ENCODE assay signal across 9 mouse cellular contexts in the genomic region with DNA sequence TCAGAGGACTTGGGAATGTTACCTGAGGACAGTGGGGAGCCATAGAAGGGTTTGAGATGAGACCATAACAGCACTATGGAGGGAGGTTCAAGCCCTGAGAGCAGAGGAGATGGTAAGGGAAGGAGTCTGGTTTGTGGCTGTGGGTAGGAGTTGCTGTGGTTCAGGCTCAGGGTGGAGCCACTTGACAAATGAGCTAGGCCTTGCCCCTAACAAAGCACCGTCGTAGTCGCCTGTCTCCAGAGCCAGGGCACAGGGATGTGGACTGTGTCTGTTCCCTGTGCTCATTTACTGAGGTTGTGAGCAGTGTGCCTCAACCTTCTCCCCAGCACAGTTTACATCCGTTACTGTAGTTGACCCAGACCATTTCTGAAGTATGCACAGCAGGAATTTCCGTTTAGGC. TPM values are rescaled to one million over a fixed set of nuclear protein-coding genes. Genes with fewer than 3 reads are reported as not detected.
DNase-seq lines count a peak whose midpoint lies in the region; ATAC-seq lines count a peak whose summit lies in the region.
"Had no signal": no experiment of that assay in that cellular context is flagged by ENCODE, and none has a peak within 500 bp of the region (broad histone marks: within the 10 kb centered on the region; RNA-seq: fewer than 3 reads in every experiment).

No protein-coding gene starts in this region.

- H3K4me2 ChIP-seq in heart, embryonic 16.5 days (ENCODE audit: low read depth, low read length) = no peak overlapping the region
- no peak overlapping the region for H3K4me2 ChIP-seq in forebrain, embryonic 16.5 days (ENCODE audit: low read length)
- peak overlapping the region; percentile 59 for H3K4me2 ChIP-seq in liver, embryonic 16.5 days (ENCODE audit: low read depth, low read length)
- H3K4me2 ChIP-seq: heart, embryonic 15.5 days had no signal

- H3K4me3 ChIP-seq in heart, embryonic 16.5 days (ENCODE audit: low read length) = no peak overlapping the region
- H3K4me3 ChIP-seq in forebrain, embryonic 16.5 days (replicated peaks; ENCODE audit: low read length) = no peak overlapping the region
- H3K4me3 ChIP-seq in liver, embryonic 16.5 days (ENCODE audit: low read depth, low read length) = no peak overlapping the region
- H3K4me3 ChIP-seq: heart, embryonic 15.5 days had no signal

- ATAC-seq in heart, embryonic 16.5 days (replicated peaks; ENCODE audit: extremely low read depth, insufficient read depth, low FRiP score) = no peak
- ATAC-seq in CD4-positive, CD25-positive, alpha-beta regulatory T cell, adult 4 months = peak; percentile 31
- no peak for ATAC-seq in forebrain, embryonic 16.5 days
- no peak for ATAC-seq in liver, embryonic 16.5 days (ENCODE audit: low read depth)

- no peaks in the 10 kb centered on the region for H3K9me3 ChIP-seq in heart, embryonic 16.5 days (replicated peaks; ENCODE audit: control insufficient read depth, low read length)
- H3K9me3 ChIP-seq in forebrain, embryonic 16.5 days (ENCODE audit: control insufficient read depth, low read length) = no peaks in the 10 kb centered on the region
- H3K9me3 ChIP-seq in liver, embryonic 16.5 days (replicated peaks; ENCODE audit: control insufficient read depth, low read length) = no peaks in the 10 kb centered on the region
- H3K9me3 ChIP-seq: heart, embryonic 15.5 days had no signal

- DNase-seq in heart, postnatal 25 days (ENCODE audit: low spot score) = no peak
- DNase-seq in right cerebral cortex, adult 2 months (ENCODE audit: low spot score in 2 of 2) = no peak
- DNase-seq in cerebellum, adult 8-10 months = no peak
- DNase-seq in adrenal gland, postnatal 4 days (ENCODE audit: low spot score in 2 of 2) = no peak

- peak overlapping the region; percentile 64; the same call in 1 of the 2 replicates for H3K9ac ChIP-seq in heart, embryonic 16.5 days (ENCODE audit: low read length)
- H3K9ac ChIP-seq in forebrain, embryonic 16.5 days (replicated peaks; ENCODE audit: low read depth, low read length) = peak overlapping the region; percentile 38; the same call in 1 of the 2 replicates
- H3K9ac ChIP-seq in liver, embryonic 16.5 days (ENCODE audit: low read depth, low read length) = peak overlapping the region; percentile 37
- H3K9ac ChIP-seq: heart, embryonic 15.5 days had no signal

- intact Hi-C loops in heart, postnatal 25 days (cut with DNase I) = no loop called here

- WGBS in heart, embryonic 16.5 days = 45% methylated on average over 5 of the region's 5 CpGs
- WGBS in forebrain, embryonic 16.5 days = 62% methylated on average over 5 of the region's 5 CpGs
- 24% methylated on average over 5 of the region's 5 CpGs for WGBS in liver, embryonic 16.5 days (ENCODE audit: insufficient replicate concordance)

- H3K27ac ChIP-seq in heart, embryonic 16.5 days (ENCODE audit: low read length) = peak overlapping the region; percentile 40; the same call in 1 of the 2 replicates
- H3K27ac ChIP-seq in forebrain, embryonic 16.5 days (ENCODE audit: low read length) = no peak overlapping the region
- H3K27ac ChIP-seq in liver, embryonic 16.5 days (ENCODE audit: low read length) = peak overlapping the region; percentile 92

- peaks cover 54% of the 10 kb centered on the region for H3K4me1 ChIP-seq in heart, embryonic 16.5 days (ENCODE audit: control insufficient read depth, insufficient read depth, low read length)
- H3K4me1 ChIP-seq in forebrain, embryonic 16.5 days (replicated peaks; ENCODE audit: control insufficient read depth, insufficient read depth, low read length) = peaks cover 36% of the 10 kb centered on the region
- peaks cover 76% of the 10 kb centered on the region for H3K4me1 ChIP-seq in liver, embryonic 16.5 days (ENCODE audit: control insufficient read depth, low read depth, low read length)

- H3K36me3 ChIP-seq in heart, embryonic 16.5 days (ENCODE audit: control insufficient read depth, insufficient read depth) = 0 out of 2 replicates have a peak, but pooled peaks cover 5% of the 10 kb centered on the region
- peaks cover 7% of the 10 kb centered on the region for H3K36me3 ChIP-seq in forebrain, embryonic 16.5 days (ENCODE audit: control insufficient read depth, insufficient read depth)
- H3K36me3 ChIP-seq in liver, embryonic 16.5 days (ENCODE audit: control insufficient read depth, insufficient read depth) = peaks cover 13% of the 10 kb centered on the region

- H3K27me3 ChIP-seq in heart, embryonic 16.5 days (ENCODE audit: control insufficient read depth, insufficient read depth, low read length) = no peaks in the 10 kb centered on the region
- H3K27me3 ChIP-seq in forebrain, embryonic 16.5 days (replicated peaks; ENCODE audit: control insufficient read depth, insufficient read depth, low read length) = no peaks in the 10 kb centered on the region
- H3K27me3 ChIP-seq in liver, embryonic 16.5 days (ENCODE audit: control insufficient read depth, insufficient read depth, low read depth, low read length) = no peaks in the 10 kb centered on the region
- H3K27me3 ChIP-seq: heart, embryonic 15.5 days had no signal

RNA-seq across cellular contexts. Expression of gene Cic, which starts 7.1 kb away (rescaled TPM):
- polyA plus RNA-seq in heart, embryonic 16.5 days (2015; fragmentation: Nextera tagmentation; extraction: Ambion mirVana) = 22.7 and 24.7 TPM in 2 replicates
- total RNA-seq in heart, postnatal 25 days (2021) = 10 to 100 TPM; 61.9 to 65.9 TPM
- 10 to 100 TPM; 24.1 to 27.2 TPM for polyA plus RNA-seq in CD4-positive, CD25-positive, alpha-beta regulatory T cell, adult 4 months (2017; shearing (Covaris generic))
- 42.2 and 48.0 TPM in 2 replicates for polyA plus RNA-seq in forebrain, embryonic 16.5 days (2015; fragmentation: Nextera tagmentation; extraction: Ambion mirVana)
- polyA plus RNA-seq in liver, embryonic 16.5 days (2015; fragmentation: Nextera tagmentation; extraction: Ambion mirVana) = 9.5 and 10.8 TPM in 2 replicates
- 100 to 1,000 TPM; 162 to 174 TPM for total RNA-seq in adrenal gland, postnatal 4 days (2021)

RNA-seq across cellular contexts. Expression of gene Pafah1b3, which starts 23.2 kb away (rescaled TPM):
- polyA plus RNA-seq in heart, embryonic 16.5 days (2015; fragmentation: Nextera tagmentation; extraction: Ambion mirVana) = 111 and 121 TPM in 2 replicates
- 1 to 10 TPM; 2.7 to 4.3 TPM for total RNA-seq in heart, postnatal 25 days (2021)
- 10 to 100 TPM; 23.6 to 42.6 TPM for polyA plus RNA-seq in CD4-positive, CD25-positive, alpha-beta regulatory T cell, adult 4 months (2017; shearing (Covaris generic))
- polyA plus RNA-seq in forebrain, embryonic 16.5 days (2015; fragmentation: Nextera tagmentation; extraction: Ambion mirVana) = 499 and 556 TPM in 2 replicates
- polyA plus RNA-seq in liver, embryonic 16.5 days (2015; fragmentation: Nextera tagmentation; extraction: Ambion mirVana) = 25.6 and 26.2 TPM in 2 replicates
- total RNA-seq in adrenal gland, postnatal 4 days (2021) = 10 to 100 TPM; 62.9 to 70.0 TPM

RNA-seq across cellular contexts. Expression of gene Erf, which starts 24.0 kb away (rescaled TPM):
- 8.5 and 11.2 TPM in 2 replicates for polyA plus RNA-seq in heart, embryonic 16.5 days (2015; fragmentation: Nextera tagmentation; extraction: Ambion mirVana)
- 10 to 100 TPM; 19.2 to 29.6 TPM for total RNA-seq in heart, postnatal 25 days (2021)
- under 1 TPM; 0.22 to 0.42 TPM for polyA plus RNA-seq in CD4-positive, CD25-positive, alpha-beta regulatory T cell, adult 4 months (2017; shearing (Covaris generic))
- polyA plus RNA-seq in forebrain, embryonic 16.5 days (2015; fragmentation: Nextera tagmentation; extraction: Ambion mirVana) = 4.8 and 5.3 TPM in 2 replicates
- 3.4 and 3.6 TPM in 2 replicates for polyA plus RNA-seq in liver, embryonic 16.5 days (2015; fragmentation: Nextera tagmentation; extraction: Ambion mirVana)
- 10 to 100 TPM; 47.5 to 50.4 TPM for total RNA-seq in adrenal gland, postnatal 4 days (2021)

RNA-seq across cellular contexts. Expression of gene Prr19, which starts 26.6 kb away (rescaled TPM):
- polyA plus RNA-seq in heart, embryonic 16.5 days (2015; fragmentation: Nextera tagmentation; extraction: Ambion mirVana) = not detected in 2 replicates
- total RNA-seq in heart, postnatal 25 days (2021) = not detected
- not detected for polyA plus RNA-seq in CD4-positive, CD25-positive, alpha-beta regulatory T cell, adult 4 months (2017; shearing (Covaris generic))
- polyA plus RNA-seq in forebrain, embryonic 16.5 days (2015; fragmentation: Nextera tagmentation; extraction: Ambion mirVana) = 1.4 and 2.2 TPM in 2 replicates
- polyA plus RNA-seq in liver, embryonic 16.5 days (2015; fragmentation: Nextera tagmentation; extraction: Ambion mirVana) = 0.09 TPM in 1 of 2 replicates, not detected in the other
- not detected for total RNA-seq in adrenal gland, postnatal 4 days (2021)

RNA-seq across cellular contexts. Expression of gene Tmem145, which starts 31.3 kb away (rescaled TPM):
- 0.08 and 0.20 TPM in 2 replicates for polyA plus RNA-seq in heart, embryonic 16.5 days (2015; fragmentation: Nextera tagmentation; extraction: Ambion mirVana)
- total RNA-seq in heart, postnatal 25 days (2021) = not detected
- not detected for polyA plus RNA-seq in CD4-positive, CD25-positive, alpha-beta regulatory T cell, adult 4 months (2017; shearing (Covaris generic))
- polyA plus RNA-seq in forebrain, embryonic 16.5 days (2015; fragmentation: Nextera tagmentation; extraction: Ambion mirVana) = 24.5 and 41.2 TPM in 2 replicates
- 0.07 TPM in 1 of 2 replicates, not detected in the other for polyA plus RNA-seq in liver, embryonic 16.5 days (2015; fragmentation: Nextera tagmentation; extraction: Ambion mirVana)
- total RNA-seq in adrenal gland, postnatal 4 days (2021) = 1 to 10 TPM; 4.0 to 5.4 TPM
